Mouse (Mus musculus) kidney, postnatal 10 days (tissue): ENCODE data around the gene Kank1.
A peak's percentile ranks its signal among the peaks of the same experiment; 100 is the strongest.

Source experiments
- DNase-seq: peaks from one replicate; pipeline ENCODE4 v3.0.0; 2021; ENCODE audit warnings: mixed read lengths

Gene Kank1

DNA sequence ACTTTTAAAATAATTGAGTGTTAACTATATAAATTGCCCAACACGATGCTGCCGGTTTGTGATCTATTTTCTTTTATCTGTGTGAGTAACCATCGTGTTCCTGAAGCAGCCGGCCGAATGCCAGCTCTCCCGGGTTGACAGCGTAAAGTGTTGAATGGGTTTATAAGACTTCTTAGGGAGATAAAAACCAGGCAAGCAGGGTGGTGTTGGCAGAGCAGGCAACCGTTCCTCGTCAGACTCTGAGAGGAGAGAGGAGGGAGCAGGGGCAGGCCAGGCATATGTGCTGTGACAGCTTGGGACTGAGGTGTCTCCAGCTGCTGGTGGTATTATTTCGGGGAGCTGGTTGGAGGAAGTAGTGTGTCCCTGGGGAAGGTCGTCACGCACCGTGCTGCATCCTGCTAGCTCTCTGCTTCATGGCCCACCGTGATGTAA, 78.7 kb downstream of the Kank1 start:
- no peak for DNase-seq

DNA sequence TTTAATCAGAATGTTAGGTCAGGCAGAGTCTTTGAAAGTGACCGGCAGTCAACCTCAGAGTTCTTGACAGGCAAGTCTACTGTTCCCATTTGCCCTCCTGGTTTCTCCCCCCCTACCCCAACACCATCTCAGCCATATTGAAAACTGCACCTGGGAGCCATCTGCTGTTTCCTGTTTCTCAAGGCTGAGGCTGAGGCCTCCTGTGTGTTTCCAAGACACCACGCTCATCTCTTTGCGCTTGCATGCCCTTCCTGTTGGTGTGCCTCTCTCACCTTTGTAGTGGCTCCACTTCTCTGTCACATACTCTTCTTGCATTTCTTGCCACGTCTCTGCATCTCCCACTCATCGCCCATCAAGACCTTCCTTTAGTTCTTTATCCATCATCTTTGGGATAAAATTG, 79.2 kb downstream of the Kank1 start:
- no peak for DNase-seq

DNA sequence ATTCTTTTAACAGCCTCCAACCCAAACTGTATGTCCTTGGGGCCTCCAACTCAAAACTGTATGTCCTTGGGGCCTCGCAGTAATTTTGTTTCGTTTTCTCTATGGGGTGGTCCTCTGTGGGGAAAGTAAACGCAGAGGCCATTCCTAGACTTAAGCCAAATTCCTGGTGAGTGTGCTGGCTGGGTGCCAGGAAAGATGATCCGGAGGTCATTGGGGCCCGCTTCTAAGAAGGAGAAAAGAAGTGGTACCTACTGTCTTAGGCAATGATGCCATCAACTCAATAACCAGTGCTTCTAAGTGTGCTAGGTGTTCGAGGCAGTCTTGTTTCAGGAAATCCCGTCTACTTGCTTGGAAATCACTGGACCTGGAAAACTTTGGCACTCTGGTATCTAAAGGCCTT, 87.5 kb downstream of the Kank1 start:
- DNase-seq: peak; percentile 42

DNA sequence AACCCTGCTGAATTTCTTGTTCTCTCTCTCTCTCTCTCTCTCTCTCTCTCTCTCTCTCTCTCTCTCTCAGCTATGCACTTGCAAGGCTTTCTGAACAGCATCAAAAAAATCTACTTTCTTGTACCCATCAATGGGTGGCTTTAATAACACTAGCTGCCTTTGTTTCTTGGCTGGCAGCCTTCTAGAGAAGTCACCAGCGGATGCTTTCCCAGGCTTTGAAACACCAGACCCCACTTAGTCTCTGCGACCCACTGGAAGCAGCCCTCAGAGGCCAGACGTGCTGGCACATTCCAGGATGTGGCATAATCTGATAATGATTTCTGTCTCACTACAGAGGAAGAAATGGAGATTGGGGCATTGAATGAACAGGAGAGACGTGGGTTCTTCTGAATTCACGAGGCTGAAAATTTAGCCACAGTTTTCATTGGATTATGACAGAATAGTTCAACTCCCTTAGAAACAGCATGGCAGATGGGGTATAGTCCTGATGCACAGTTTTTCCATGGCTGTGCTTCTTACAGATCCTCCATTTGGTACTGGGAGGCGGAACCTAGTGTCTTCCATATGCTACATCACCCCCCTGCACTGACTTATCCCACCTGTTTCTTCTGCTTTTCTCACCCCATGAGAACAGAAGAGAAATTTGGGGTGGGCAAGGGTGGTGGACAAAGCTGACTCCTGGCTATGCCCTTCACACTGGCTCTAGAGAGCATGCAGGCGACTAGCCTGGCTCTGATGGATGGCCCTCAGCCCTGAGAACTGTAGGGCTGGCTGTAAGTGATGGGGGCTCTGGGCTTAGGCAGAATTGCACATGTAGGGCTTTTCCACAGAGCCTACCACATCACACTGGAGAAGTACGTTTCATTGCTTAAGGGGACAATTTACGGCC, 88.6 kb downstream of the Kank1 start:
- DNase-seq: no peak

DNA sequence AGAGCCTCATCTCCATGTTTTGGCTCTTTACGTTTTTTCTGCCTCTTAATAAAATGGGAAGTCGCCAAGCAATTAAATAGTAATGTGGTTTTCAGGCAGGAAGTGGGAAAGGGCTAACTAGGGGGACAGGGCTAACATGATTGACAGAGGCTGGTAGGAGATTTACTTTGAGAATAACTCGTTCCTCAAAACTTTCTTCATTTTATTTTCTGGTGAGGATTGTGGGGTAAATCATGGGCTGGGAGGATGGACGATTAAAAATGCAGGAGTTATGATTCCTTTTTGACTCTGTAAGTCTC, 89.2 kb downstream of the Kank1 start:
- no peak for DNase-seq

DNA sequence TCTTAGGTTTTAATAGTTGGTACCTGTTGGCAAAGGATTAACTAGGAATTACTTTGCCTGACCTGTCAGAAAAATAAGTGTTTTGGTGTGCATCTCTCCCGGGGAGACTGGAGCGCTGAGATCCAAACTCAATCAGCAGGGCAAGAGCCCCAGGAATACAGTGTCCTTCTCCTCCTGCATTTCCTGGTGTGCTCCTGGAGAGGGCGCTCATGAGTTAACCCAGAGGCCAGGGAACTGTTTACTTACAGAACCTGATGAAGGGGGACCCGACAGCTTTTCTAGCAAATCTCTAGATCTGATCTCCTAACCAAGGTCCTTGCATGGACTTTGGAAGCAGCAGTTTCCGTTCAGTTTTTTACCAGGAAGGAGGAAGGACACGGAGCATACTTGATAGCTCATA, 90.9 kb downstream of the Kank1 start:
- no peak for DNase-seq

DNA sequence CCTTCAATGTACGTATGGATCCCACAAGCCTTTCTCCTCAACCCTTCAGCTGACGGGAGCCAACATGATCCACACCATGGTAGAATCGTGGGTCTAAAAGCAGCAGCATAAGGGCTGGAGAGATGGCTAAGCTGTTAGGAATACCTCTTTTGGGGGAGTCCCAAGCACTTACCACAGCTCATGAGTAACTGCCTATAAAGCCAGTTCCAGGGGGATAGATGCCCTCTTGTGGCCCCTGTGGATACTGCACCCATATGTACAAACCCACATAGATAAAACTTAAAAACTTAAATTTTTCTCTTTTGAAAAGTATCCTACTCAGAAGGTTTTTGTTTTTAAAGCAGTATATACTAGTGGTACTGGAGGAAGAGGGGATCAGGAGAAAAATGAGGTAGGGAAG, 97.6 kb downstream of the Kank1 start:
- DNase-seq: peak; percentile 82

DNA sequence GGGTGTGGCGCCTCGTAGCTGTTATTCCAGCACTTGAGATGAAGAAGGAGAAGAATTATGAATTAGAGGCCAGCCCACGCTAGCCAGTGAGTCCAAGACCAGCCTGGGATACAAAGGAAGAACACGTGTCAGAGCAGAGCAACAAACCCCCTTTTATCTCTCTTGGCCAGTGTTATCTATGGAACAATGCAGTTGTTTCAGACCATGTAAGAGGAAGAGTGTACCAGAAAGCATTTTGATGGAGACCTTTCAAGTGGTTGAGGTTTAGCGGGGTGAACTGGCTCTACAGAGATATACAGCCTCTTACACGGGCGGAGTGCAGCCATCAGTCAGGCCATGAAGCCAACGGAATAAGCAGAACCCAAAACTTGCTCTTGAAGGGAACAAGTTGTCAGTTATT, 100.0 kb downstream of the Kank1 start:
- no peak for DNase-seq

DNA sequence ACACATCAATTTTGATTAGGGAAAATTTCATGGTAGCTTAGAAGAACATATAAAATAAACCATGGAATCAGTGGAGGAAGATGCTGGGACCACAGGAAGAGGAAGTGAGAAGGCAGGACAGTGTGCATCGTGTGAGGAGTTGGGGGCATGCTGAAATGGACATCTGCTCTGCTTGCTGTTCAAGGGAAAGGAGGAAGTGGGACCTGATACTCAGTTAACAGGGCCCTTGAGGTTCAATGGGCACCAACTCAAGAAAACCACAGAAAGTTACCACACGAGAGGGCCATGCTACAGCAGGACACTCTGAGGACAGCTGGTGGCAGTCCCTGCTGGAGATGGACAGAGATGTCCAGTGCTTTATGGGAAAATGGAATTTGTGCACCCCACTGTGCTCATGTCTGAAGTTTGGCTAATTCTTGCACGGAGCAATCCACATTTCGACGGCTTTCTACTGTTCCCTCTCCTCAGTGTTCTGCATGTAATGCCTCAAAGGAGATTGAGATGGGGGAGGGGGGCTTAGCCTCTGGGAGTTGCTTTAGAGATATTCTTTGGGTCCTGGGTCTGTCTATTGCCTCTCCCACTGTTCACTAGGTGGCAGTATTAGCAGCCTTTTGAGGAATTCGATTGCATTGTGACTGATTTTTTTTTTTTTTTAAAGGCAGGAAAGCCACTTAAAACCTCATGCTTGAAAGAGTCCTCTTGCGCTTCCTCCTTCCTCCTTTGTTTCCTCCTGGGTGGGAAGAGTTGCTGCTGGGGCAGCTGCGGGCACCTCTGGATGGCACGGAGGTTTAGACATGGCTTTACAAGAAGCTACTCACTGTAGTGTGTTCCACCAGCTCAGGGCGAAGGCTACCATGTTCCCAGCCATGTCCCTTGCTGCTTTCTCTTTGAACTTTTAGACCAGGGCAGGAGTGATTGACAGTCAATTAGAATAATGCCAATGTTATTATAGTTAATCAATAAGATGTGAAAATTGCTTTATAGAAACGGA, 104.2 kb downstream of the Kank1 start:
- peak; percentile 53 for DNase-seq

DNA sequence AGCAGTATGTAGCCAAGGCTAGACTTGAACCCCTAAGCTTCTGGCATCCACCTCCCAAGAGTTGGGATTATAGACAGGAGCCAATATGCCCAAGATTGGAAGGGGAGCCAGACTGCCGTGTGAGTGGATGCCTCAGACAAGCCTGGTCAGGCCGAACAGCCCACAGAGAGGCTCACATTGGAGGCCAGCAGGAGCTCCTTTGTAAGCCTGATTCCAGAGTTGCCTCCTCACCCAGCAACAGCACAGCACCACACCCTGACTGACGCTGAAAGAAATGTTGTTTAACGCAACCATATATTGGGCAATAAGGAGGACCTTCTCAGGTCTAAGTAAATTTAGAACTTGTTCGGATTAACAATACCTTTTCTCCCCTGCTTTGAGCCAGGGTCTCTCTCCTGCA, 105.3 kb downstream of the Kank1 start:
- DNase-seq: no peak

DNA sequence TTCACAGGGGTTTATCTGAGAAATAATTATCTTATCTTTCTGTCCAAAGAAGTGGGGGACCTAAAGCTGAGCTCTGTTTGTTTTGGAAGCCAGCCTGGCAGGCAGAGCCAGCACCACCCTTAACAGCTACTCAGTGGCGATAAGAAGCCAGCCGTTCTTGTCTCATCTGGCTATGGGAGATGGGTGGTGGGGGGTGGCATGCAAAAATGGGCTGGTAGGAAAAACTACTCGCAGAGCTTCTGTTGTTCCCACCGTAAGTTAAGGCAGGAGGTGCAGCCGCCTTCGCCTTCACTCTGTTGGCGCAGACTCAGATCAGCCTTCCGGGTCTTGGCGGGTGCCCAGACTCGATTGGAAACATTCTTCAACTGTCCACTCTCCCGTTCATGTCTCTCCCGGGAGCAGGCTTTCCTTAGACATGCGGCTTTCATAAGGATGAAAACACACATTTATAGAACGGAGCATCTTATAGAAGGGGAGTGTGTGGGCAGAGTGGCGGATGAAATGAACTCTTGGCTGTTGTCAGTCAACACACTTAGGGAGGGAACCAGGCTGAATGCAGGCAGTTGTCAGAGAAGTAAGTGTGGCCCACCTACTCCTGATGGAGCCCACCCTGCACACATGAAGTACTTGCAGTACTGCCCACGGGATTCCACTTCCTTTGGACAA, 107.0 kb downstream of the Kank1 start:
- DNase-seq: peak; percentile 57

DNA sequence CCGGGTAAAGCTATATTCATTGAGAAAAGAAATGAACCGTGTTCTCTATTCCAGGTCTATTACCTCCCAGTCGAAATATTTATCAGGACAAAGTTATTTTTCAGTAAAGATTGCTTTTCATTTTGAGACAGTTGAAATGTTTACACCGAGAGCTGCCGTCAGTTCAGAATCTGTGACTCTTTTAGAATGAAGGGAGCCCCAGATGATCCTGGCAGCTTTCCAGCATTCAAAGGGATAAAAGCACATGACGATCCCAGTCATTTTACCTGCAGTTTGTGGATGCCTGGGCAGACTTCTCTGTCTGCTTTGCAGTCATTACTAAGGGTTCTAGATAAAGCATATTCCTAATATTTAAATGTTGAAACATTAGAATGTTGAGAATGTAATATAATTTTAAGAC, 107.6 kb downstream of the Kank1 start:
- DNase-seq: no peak

DNA sequence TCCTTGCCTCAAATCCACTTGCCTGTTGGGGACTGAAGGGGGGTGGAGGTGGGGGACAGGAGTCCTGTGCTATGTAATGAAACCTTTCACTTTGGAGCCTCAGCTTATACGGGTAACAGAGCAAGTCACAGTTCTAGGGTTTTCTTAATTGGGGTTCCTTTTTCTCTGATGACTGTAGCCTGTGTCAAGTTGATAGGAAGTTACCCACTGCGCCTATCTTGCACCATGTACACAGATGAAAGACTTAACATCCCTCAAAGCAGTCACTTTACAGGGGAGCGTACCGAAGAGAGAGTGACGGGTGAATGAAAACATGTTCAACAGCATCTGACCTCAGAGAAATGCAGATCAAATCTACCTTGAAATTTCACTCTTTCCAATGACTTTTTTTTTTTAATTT, 109.2 kb downstream of the Kank1 start:
- no peak for DNase-seq

DNA sequence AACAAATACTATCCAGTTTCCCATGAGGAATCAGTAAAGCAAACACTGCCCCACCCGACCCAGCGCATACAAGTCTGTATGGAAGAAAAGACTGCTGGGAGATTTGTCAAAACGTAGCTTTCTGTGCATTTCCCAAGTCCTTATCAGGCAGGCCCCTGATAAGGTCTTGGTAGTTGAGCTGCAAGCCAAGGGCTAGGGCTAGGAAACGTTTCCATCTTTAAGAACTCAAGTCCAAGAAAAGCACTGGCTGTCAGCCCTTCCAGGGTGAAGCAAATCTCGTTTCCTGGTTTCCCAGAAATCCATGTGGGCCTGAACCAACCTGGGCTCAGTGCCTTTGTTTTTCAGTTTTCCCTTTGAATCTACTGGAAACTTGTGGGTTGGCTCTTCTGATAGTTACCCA, 110.7 kb downstream of the Kank1 start:
- DNase-seq: no peak

DNA sequence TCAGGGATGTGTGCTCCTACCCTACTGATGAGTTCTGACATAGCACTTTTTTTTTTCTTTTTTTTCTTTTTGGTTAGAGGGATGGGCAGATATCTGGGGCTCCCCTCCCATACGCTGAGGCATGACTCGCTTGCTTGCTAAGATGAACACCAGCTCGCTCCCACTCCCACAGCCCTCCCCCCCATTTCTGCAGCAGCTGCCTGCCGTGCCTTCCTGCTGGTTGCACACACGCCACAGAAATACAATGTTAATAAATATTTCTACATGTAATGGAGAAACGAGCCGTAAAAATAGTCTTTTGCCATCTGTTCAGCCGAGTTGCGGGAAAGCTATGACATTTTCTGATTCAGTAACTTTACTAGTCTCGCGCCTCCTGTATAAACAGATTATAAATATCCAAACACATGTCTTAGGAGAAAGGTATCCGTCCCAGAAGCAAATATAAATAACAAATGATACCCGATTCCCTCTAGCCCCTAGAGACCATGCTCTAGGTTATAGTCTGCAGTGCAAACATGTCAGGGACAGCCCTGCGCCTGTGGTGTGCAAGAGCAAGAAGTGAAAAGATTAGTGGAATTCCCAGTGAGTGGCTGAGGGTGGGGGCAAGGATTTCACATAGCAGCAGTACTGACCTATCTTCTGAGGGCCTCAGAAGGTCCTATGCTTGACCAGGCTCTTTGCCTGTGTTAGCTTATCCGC, 114.6 kb downstream of the Kank1 start:
- no peak for DNase-seq

DNA sequence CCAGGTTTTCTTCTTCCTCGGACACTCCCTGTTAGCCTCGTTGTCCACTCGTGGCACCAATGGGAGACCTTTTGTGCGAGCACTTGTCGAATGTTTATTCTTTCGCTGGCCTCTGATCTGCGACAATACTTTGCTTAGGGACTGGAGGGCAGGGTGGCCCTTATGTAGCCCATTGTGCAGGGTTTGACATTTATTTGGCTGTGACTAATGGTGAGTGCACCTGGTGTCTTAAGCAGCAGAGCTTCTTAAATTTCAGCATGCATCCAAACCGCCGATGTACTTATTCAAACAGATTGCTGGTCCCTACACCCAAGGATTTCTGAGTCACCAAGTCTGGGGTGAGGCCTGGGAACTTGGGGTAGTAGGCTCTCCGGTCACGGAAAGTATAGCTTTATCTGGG, 120.3 kb downstream of the Kank1 start:
- DNase-seq: no peak

DNA sequence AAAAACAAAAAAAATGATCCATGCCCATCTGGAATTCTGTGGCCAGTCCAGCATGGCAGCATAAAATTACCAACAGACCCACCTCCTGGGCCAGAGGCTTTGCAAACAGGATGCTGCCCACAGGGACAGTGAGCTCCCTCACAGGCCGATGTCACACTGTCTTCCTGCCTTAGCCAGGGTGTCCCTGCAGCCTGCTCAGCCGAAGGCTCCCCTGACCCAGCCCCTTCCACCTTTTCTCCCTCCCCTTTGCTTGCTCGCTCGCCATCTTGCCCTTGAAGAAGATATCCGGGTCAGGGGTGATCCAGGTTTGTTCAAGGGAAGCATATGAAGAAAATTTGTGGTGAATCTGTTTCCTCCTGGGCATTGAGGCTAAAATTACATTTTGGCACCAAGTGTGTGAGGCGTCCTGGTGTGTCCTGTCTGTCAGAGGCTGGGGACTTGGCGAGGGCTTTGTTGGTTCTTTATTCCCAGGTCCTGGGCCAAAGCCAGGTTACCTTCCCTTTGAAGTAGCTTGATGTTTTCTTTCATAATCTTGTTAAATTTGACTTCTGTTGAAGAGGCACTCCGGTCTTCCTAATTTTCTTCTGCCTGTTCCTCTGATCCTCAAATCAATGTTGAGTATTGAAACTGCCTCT, 121.8 kb downstream of the Kank1 start:
- DNase-seq: peak; percentile 52

DNA sequence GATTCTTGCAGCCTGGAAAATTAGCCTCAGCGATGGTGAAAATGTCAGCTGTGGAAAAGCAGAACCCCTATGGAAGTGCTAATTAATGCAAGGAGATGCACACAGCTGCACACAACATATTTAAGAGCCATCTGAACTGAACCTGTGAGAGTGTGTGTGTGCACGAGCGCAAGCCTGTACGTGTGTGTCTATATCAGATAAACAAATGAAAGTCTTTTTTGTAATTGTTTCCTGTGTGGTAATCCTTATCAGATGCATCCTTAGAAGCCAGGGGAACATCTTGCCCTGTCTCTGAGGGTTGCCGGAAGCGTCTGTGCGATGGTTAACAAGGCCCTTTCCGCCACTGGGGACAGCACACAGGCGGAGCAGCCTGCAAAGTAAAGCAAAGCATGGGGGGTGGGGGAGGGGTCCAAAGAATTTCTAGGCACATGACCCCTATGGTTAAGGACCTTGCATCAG, 123.8 kb downstream of the Kank1 start:
- peak; percentile 44 for DNase-seq

DNA sequence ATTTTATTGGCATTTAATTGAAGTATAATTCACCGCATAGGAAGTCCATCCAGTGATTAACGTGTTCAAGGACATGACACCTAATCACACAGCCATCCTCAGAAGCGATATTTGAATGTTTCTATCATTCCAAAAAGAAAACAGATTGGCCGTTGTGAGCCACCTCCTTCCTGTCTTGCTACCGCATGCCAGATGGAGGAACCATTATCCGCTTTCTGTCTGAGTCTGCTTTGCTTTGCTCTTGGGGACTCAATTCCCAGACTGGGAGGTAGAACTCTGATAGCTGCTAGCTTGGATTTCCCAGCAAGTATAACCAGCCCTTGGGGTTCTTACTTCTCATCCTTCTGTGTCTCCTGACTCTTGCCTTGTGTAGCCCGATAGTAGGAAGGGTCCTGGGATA, 125.2 kb downstream of the Kank1 start:
- no peak for DNase-seq

DNA sequence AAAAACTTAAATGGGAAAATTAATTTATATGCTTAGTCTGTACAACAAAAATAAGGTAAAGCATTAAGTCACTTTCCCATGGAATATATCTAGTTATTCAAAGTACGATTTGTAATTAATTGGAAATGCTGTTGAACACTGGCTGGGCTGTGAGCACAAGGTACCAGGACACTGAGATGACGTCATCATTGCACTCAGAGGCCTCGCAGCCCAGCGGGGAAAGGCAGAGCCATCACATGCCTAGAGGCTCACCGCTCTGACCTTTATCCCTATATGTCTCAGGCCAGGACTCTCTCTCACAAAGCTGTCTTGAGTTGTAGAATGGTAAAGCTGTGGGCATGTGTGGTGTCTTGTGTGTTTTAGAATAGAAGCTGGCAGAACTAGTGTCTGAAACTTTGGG, 128.9 kb downstream of the Kank1 start:
- no peak for DNase-seq

DNA sequence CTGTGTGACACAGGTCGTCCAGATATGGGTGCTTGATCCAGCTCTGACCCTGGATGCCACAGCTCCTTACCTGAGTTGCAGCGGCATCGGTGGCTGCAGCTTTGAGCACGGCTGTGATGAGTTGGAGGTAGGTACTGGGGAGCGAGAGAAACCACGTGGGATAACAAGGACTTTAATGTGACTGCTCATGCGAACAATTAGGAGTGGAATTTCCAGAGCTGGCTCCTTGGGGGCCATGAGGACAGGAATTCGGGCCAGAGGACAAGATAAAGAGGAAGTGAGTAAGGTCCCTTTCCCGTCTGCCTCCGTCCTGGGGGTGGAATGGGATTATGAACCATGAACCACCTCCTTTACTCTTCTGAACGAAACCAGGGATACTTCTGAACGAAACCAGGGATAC, 129.8 kb downstream of the Kank1 start:
- DNase-seq: no peak

DNA sequence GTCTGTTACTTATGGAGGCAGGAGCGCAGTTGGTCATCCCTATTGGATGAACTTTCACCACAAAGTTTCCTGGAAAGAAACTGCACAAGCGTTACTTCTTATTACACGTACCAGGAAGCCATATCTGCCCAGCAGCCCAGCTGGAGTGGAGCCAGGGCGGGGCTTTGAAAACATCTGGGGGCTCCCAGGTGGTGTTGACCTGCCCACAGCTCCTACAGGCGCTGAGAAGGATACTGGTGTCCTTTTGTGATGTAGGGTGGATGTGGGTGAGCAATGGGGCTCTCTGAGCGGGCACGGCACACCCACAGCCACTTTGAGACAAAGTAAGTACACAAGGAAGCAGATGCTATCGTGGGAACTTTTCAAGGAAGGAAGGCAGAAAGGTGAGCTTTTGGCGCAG, 133.7 kb downstream of the Kank1 start:
- DNase-seq: no peak
